Mouse (Mus musculus) retina, postnatal 7 days (tissue): Measurements from ENCODE around the gene Dctn1.
"Not testable (repeated sequence)": the region's sequence is repeated elsewhere in the genome, so short reads cannot be mapped to it uniquely, and the experiment has no call there.

Experiments used
- DNase-seq: peaks from one replicate; pipeline ENCODE4 v3.0.0-alpha.2; 2012; ENCODE audit warnings: low read depth, low spot score

Gene Dctn1

DNA sequence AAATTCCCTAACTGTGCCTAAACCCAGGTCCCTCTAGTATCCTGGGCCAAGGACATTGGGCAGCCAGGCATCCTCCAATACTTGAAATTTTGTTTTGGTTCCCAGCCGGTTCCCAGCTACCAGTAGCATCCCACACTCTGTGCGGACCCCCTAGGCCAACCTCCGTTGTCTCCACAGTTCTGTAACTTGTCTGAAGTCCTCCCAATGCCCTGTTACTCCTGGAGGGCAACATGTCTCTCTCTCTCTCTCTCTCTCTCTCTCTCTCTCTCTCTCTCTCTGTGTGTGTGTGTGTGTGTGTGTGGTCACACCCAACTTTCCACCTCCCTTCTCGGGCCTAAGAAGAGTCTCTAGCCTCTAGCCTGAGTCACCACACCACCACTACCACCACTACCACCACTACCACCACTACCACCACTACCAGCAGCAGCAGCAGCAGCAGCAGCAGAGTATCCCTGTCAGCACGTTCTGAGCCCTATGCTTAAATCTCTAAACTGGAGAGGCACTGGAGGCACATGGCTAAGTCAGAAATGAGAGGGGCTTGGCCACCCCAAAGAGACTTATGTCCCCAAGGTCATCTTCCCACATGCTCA, 29.3 kb upstream of the Dctn1 start:
- no peak for DNase-seq

GRCm38 (mm10) chr6:83136881-83137575, 28.7 kb upstream of the Dctn1 start:
- no peak for DNase-seq

GRCm38 (mm10) chr6:83137576-83137950, 28.2 kb upstream of the Dctn1 start:
- no peak for DNase-seq

GRCm38 (mm10) chr6:83138056-83138455, 27.7 kb upstream of the Dctn1 start:
- no peak for DNase-seq

DNA sequence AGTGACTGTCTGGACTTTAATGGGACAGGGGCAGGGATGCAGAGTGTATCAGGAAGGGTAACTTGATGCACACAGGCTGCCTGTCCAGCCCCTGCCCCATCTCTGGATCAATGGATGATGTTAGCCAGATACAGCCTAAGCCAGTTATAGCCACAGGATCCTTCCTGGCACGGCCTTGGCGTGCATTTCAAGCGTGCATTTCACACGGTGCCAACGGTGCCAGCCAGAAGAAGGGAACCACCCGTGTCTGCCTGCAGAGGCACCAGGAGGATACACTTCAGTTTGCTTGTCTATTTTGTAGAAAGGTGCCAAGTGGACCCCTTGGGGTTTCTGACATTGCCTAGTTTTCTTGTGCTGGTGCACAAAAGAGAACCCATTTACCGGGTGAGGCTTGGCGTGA, 25.7 kb upstream of the Dctn1 start:
- DNase-seq = no peak

DNA sequence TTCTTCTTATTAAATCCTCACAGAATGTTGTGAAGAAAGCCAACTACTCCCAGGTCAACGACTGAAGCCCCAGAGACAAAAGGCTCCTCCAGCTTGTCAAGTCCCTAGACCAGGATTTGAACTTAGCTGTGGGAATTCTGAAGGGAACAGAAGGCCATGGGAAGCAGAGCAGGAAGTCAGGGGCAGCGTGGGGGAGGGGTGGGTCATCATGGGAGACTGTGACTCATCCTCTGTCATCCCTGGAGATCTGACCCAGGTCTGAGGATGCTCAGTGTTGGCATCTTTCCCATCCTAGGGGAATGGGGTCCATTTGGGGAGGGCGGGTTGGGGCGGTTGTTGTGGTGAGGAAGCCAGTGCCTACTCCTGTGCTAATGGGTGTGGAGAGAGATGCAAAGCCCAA, 24.1 kb upstream of the Dctn1 start:
- no peak for DNase-seq

- DNase-seq = no peak
Observed at GRCm38 (mm10) chr6:83142211-83142731, 23.4 kb upstream of the Dctn1 start.

- DNase-seq = no peak
Observed at GRCm38 (mm10) chr6:83142886-83143285, 22.8 kb upstream of the Dctn1 start.

- no peak for DNase-seq
Observed at GRCm38 (mm10) chr6:83145209-83145608, 20.5 kb upstream of the Dctn1 start.

DNA sequence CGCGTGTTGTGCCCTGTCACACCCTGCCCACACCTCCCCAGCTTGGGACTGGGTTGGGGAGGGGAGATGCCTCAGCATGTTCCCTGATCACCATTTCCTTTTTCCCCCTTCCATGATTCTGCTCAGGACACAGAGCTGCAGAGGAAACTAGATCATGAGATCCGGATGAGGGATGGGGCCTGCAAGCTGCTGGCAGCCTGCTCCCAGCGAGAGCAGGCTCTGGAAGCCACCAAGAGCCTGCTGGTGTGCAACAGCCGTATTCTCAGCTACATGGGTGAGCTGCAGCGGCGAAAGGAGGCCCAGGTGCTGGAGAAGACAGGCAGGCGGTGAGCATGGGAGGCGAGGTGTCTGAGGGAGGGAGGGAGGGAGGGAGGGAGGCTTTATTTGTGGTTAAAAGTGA, 19.9 kb upstream of the Dctn1 start:
- DNase-seq = no peak

DNA sequence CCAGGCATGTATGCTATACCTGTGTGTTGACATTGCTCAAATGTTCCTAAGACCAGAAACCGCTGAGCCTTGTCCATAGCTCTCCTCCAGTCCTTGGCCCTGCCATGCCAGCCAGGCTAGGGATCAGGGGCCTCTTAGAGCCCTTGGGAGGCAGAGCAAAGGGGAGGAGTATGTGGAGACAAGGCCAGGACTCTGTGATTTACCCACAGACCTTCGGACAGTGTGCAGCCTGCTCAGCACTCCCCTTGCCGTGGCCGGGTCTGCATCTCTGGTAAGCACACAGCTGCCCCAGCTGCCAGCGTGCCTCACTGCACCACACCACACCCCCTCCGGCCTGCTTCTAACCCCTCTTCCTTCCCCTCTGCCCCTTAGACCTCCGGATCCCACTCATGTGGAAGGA, 18.4 kb upstream of the Dctn1 start:
- no peak for DNase-seq

GRCm38 (mm10) chr6:83151721-83152120, 14.0 kb upstream of the Dctn1 start:
- no peak for DNase-seq

DNA sequence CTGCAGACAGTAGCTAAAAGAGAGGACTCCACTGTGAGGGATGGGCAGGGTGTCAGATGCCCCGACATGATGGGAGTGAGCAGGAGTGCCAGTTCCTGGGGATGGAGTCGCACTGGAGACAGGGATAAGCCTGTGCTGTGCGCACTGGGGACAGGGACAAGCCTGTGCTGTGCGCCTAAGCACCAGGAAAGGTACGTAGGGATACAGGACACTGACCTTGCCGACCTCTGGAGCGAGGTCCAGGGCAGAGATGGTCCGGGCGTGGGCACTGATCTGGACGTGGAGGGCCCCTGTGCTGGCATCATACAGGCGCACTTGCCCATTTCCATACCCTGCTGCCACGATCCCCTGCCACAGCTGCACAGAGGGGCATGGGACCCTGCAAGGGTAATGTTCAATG, 12.7 kb upstream of the Dctn1 start:
- no peak for DNase-seq

DNA sequence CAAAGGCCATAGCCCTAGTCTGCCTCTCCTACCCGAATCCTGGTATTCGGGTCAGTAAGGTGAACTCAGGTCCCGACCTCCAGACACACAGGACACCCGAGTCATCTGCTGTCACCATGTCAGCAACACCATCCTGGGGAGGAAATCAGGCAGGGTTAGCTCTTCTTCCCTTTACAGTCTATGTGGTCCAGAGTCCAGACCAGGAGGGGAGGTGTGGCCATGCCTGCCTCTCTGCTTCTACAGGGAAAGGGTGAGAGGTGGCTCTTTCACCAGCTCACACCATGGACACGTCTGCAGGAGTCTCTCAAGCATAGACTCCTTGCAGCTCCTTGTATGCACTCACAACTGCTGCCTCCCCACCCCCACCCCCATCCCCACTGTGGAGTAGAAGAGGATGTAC, 12.2 kb upstream of the Dctn1 start:
- DNase-seq = no peak

DNA sequence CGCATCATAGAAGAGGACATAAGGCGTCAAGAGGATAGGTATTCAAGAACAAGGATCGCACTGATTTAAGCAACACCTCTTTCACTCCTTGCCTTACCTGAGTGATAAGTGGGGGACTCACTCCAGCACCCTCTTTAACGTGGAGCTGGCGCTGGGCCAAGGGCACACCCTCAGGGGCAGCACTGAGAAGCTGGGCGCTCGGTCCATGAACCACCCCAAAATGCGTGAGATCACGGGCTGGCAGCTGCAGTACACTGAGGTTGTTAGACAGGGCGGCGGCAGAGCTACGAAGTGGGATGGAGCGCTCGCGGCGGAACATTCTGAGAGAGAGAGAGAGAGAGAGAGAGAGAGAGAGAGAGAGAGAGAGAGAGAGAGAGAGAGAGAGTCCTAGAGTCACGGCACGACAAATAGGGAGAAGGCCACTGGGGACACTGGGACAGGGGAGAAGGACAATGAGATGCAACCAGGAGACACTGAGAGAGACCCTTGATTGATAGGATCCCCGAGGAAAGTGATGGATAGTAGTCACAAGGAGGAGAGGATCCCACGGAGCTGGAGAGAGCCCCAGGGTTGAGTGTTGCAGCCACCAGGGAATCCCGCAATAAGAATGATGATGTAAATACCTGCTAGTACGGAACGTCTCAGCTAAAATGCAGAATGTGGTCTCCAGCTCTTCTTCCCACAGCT, 10.0 kb upstream of the Dctn1 start:
- no peak for DNase-seq

- DNase-seq = peak; percentile 51
Observed at GRCm38 (mm10) chr6:83156259-83156684, 9.4 kb upstream of the Dctn1 start, which contains the start of the genes Wdr54 and 1700003E16Rik. Gene Wdr54 (minus strand): TSS chr6:83156397. Gene 1700003E16Rik (plus strand): TSS chr6:83156404.

GRCm38 (mm10) chr6:83159456-83159855, 6.3 kb upstream of the Dctn1 start:
- not testable (repeated sequence) for DNase-seq

DNA sequence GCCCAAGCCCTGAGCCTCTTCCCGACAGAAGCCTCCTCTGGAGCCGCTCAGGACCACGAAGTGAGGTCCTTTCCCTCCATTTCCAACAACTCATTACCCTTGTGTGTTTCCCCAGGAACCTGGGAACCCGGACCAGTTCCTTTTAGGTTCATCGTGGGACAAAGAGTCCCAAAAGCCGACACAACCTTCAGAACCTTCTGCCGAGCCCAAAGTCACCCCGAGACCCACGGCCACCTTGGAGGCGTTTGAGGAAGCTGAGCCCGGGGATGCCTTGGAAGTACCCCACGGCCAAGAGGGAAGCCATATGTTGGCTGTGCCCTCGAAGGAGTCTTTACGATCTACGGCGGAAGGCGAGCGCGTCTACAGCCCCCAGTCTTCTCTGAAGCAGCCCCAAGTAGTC, 4.3 kb upstream of the Dctn1 start:
- no peak for DNase-seq

GRCm38 (mm10) chr6:83161921-83162641, 3.6 kb upstream of the Dctn1 start:
- no peak for DNase-seq

DNA sequence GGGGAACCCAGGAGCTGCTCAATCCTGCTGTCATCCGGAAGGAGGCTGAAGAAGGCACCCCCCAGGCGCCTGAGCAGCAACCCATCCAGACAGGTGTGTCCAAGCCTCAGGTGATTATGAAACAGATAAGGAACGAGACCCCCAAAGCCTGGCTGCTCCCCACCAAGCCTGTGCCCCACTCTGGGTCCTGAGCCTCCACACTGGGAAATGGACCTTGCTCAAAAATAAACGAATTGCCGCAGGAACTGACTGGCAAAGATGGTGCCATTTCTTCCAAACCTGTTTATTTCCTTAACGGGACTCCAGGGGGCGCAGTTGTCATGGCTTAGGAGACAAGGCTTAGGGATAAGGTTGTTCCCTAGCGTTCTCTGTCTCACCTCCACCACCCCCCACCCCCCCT, 3.0 kb upstream of the Dctn1 start:
- peak; percentile 71 for DNase-seq

GRCm38 (mm10) chr6:83165026-83165606, 604 bp upstream of the Dctn1 start:
- DNase-seq = no peak

- DNase-seq = no peak
Observed at GRCm38 (mm10) chr6:83166243-83166630, 517 bp downstream of the Dctn1 start.
